Mouse (Mus musculus) cortical plate, adult 2 months (tissue): ENCODE results near the gene Fstl4. TPM values are rescaled to one million over a fixed set of nuclear protein-coding genes. Genes with fewer than 3 reads are reported as not detected.

Source experiments
- H3K27ac ChIP-seq: fragments of 200-500 bp; 2 replicates; pipeline ENCODE4 v1.5.1; 2012; ENCODE audit warnings: low read length, control low read depth, inconsistent platforms; ENCODE audit not compliant: insufficient read depth
- H3K4me1 ChIP-seq: fragments of 200-500 bp; 2 replicates; pipeline ENCODE4 v1.6.1; 2011; ENCODE audit warnings: low read length; ENCODE audit not compliant: control insufficient read depth, insufficient read depth
- H3K4me3 ChIP-seq: fragments of 200-500 bp; 2 replicates; pipeline ENCODE4 v1.5.1; 2011; ENCODE audit warnings: mild to moderate bottlenecking, low read length, control low read depth; ENCODE audit not compliant: insufficient read depth
- CTCF ChIP-seq: fragments of 200-500 bp; IDR thresholded peaks from 2 replicates; pipeline ENCODE4 v1.5.1; 2011; ENCODE audit warnings: mild to moderate bottlenecking, control low read depth, low read length; ENCODE audit not compliant: insufficient read depth; ENCODE audit errors: extremely low read depth
- POLR2A ChIP-seq: fragments of 200-500 bp; IDR thresholded peaks from 2 replicates; pipeline ENCODE4 v1.6.1; 2011; ENCODE audit warnings: mild to moderate bottlenecking, low read length, control low read depth; ENCODE audit not compliant: insufficient read depth; ENCODE audit errors: extremely low read depth
- polyA plus RNA-seq: library from polyadenylated mRNA; depleted of rRNA; stranded (reverse); fragments of >200 nt; gene quantifications from 2 replicates; pipeline ENCODE4 v1.2.3, GENCODE M21; 2012

Fstl4 gene
- polyA plus RNA-seq, 1 experiment: 10.1 TPM

- peak overlapping the region; percentile 40; the same call in 1 of the 2 replicates for H3K27ac ChIP-seq
- H3K4me3 ChIP-seq: no peak overlapping the region
Measured at GRCm38 (mm10) chr11:52889527-52889926, 125.1 kb downstream of the Fstl4 start.

GRCm38 (mm10) chr11:52890156-52890555 lies 125.7 kb downstream of the Fstl4 start:
- no peak for TF ChIP-seq POLR2A
- TF ChIP-seq CTCF: no peak
- Histone ChIP-seq H3K4me3 (no peak overlapping the region), H3K4me1 (peaks cover 16% of the 10 kb centered on the region), H3K27ac (no peak overlapping the region)

More at GRCm38 (mm10) chr11:52889527-52889926, 125.1 kb downstream of the Fstl4 start:
- no peak for TF ChIP-seq POLR2A
- no peak for TF ChIP-seq CTCF
- peaks cover 16% of the 10 kb centered on the region for H3K4me1 ChIP-seq

- Histone ChIP-seq H3K27ac (no peak overlapping the region), H3K4me1 (peaks cover 2% of the 10 kb centered on the region; the same call in 1 of the 2 replicates), H3K4me3 (no peak overlapping the region)
- no peak for TF ChIP-seq POLR2A
- TF ChIP-seq CTCF: no peak
Measured at GRCm38 (mm10) chr11:52904101-52904500, 139.7 kb downstream of the Fstl4 start.

- Histone ChIP-seq H3K4me3 (no peak overlapping the region), H3K27ac (no peak overlapping the region), H3K4me1 (peaks cover 2% of the 10 kb centered on the region; the same call in 1 of the 2 replicates)
- TF ChIP-seq CTCF (no peak), POLR2A (no peak)
Measured at GRCm38 (mm10) chr11:52910788-52911187, 146.4 kb downstream of the Fstl4 start.

DNA sequence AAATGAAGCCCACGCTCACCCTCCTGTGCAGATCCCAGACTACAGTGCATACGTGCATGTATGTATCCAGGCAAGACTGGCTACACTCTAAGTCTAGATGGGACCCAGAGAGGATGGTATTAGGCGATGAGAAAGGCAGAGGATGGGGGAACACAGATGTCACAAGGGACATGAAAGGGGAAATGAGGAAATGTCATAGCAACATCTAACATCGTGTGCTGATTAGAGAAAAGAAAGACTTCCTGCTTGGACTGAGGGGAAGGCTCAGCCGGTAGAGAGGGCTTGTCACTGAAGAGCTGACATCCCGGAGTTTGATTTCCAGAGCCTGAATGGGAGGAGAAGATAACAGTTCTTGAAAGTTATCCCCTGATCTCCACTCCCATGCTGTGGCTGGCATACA lies 150.0 kb downstream of the Fstl4 start:
- no peak overlapping the region for H3K27ac ChIP-seq
- 0 out of 2 replicates have a peak, but pooled peaks cover 2% of the 10 kb centered on the region for H3K4me1 ChIP-seq
- H3K4me3 ChIP-seq: no peak overlapping the region
- TF ChIP-seq POLR2A: no peak
- no peak for TF ChIP-seq CTCF

- Histone ChIP-seq H3K27ac (no peak overlapping the region), H3K4me1 (peaks cover 2% of the 10 kb centered on the region; the same call in 1 of the 2 replicates), H3K4me3 (no peak overlapping the region)
- TF ChIP-seq CTCF (no peak), POLR2A (no peak)
Measured at GRCm38 (mm10) chr11:52915648-52916047, 151.2 kb downstream of the Fstl4 start.

DNA sequence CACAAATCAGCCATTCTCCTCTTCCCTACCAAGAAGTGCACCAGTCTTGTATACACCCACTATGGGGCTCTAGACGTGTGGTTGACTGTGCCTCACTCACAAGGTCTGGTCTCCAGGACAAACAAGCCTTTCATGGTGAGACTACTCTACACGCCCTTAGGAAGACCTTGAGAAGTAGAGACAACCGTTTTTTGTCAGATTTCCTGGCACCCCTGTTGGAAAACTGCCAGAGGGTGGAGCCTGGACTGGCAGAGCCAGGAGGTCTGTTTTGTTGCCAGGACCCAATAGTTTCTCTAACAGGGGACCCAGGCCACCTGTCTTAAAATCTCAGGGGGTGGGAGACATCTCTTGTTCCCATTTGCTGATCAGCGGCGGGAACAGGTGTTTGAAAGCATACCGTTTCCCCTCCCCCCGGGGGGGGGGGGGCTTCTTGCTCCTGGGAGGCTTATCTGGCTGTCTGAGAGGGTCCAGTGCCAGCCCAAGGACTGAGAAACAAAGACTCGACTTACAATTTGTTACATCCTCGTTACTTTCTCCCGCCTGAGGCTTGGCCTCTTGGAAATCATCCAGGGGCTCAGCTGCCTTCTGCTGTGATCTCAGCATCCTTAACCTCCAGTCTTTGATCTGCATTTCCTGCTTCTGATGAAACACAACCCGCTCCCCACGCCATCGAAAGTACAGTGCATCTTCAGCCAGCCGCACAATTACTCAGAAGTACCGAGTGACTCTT lies 155.0 kb downstream of the Fstl4 start:
- peaks cover 2% of the 10 kb centered on the region; the same call in 1 of the 2 replicates for H3K4me1 ChIP-seq
- no peak overlapping the region for H3K27ac ChIP-seq
- TF ChIP-seq POLR2A (no peak), CTCF (no peak)
- no peak overlapping the region for H3K4me3 ChIP-seq

- no peaks in the 10 kb centered on the region; the same call in 1 of the 2 replicates for H3K4me1 ChIP-seq
- no peak overlapping the region for H3K4me3 ChIP-seq
- no peak overlapping the region for H3K27ac ChIP-seq
- no peak for TF ChIP-seq CTCF
- TF ChIP-seq POLR2A: no peak
Measured at GRCm38 (mm10) chr11:52924196-52924595, 159.8 kb downstream of the Fstl4 start.

DNA sequence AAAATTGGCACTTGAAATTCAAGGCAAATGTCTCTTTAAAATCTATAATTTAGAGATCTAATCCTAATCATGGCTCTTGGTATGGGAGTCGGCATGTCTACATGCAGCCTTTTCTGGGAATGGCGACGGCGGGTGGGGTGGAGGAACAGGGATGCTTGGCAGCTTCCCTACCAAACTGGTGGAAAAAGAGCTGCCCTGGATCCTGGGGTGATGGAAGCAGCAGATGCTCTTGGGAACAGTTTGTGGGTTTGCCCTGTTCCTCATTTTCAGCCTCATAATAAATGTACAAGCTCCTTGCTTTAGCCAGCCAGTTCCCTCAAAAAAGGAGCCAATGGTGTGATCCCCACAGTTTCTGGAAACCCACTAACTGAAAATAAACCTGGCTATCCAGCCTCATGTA lies 163.9 kb downstream of the Fstl4 start:
- Histone ChIP-seq H3K4me3 (no peak overlapping the region), H3K27ac (no peak overlapping the region), H3K4me1 (no peaks in the 10 kb centered on the region; the same call in 1 of the 2 replicates)
- TF ChIP-seq CTCF: no peak

- TF ChIP-seq POLR2A: no peak
- no peak for TF ChIP-seq CTCF
- Histone ChIP-seq H3K4me1 (no peaks in the 10 kb centered on the region), H3K27ac (no peak overlapping the region), H3K4me3 (no peak overlapping the region)
Measured at GRCm38 (mm10) chr11:52939336-52940070, 175.1 kb downstream of the Fstl4 start.
